Mouse (Mus musculus) gastrocnemius, adult 2 months (tissue): ENCODE measurements around the gene Gm5624. TPM values are rescaled to one million over a fixed set of nuclear protein-coding genes. Genes with fewer than 3 reads are reported as not detected.
"Not testable (repeated sequence)": the region's sequence is repeated elsewhere in the genome, so short reads cannot be mapped to it uniquely, and the experiment has no call there.

ENCODE experiments used
- DNase-seq: peaks from one replicate; pipeline ENCODE4 v3.0.0; 2022
- H3K27ac ChIP-seq: fragments of 200-600 bp; 2 replicates; pipeline ENCODE4 v1.8.1; 2022; ENCODE audit warnings: mild to moderate bottlenecking
- H3K4me3 ChIP-seq: fragments of 200-600 bp; 2 replicates; pipeline ENCODE4 v1.8.1; 2022; ENCODE audit warnings: mild to moderate bottlenecking, moderate library complexity
- intact Hi-C: fragments of 180-260 bp; cut with DNase I; formaldehyde crosslinking; loops from one replicate; pipeline ENCODE4 v1.15.1; 2025
- long read RNA-seq, 2 experiments: library from polyadenylated mRNA; stranded (forward); transcript quantifications; one replicate each; pipeline ENCODE4 v2.0.0; 2021
- total RNA-seq, 2 experiments: library from RNA; stranded (reverse); gene quantifications; 2 replicates each; pipeline ENCODE4 v1.2.3; 2021

The Gm5624 gene
- total RNA-seq = not detected
- long read RNA-seq, experiment 1 = 0 reads
- long read RNA-seq, experiment 2 = 0 reads

GRCm38 (mm10) chr14:44627737-44628136 is at the start of gene Gm5624:
TSS of gene Gm5624 (minus strand) at chr14:44627938.
- intact Hi-C loops, H3K4me3 ChIP-seq, DNase-seq, H3K27ac ChIP-seq: not testable (repeated sequence)

GRCm38 (mm10) chr14:44591765-44592164 is 36.0 kb downstream of the Gm5624 start:
- DNase-seq, H3K27ac ChIP-seq, intact Hi-C loops, H3K4me3 ChIP-seq: not testable (repeated sequence)

GRCm38 (mm10) chr14:44582853-44583252 is 44.9 kb downstream of the Gm5624 start, which contains the start of gene Gm8247:
TSS of gene Gm8247 (plus strand) at chr14:44583153.
- H3K4me3 ChIP-seq, DNase-seq, intact Hi-C loops, H3K27ac ChIP-seq: not testable (repeated sequence)

- H3K27ac ChIP-seq, H3K4me3 ChIP-seq, DNase-seq, intact Hi-C loops: not testable (repeated sequence)
These were observed 79.8 kb downstream of the Gm5624 start for GRCm38 (mm10) chr14:44547961-44548360.

DNA sequence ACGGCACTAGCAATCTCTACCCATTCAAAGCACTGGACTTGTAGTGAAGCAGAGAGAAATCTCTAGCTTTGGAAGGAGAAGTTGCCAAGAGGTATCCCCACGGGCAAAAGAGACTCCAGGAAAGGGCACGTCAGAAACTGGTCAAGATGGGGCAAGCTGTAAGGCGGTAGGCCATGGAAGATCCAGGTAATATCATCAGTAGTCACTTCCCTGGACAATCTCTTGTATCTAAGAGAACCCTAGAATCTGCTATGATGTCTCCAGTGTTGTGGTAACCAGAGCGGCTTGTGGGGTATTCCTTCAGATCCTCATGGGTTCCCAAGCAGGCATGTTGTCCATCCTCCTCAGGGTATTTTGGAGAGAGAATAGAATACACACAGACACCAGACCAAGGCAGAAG is 109.8 kb downstream of the Gm5624 start, which contains the start of gene Gm17093:
TSS of gene Gm17093 (plus strand) at position 301 of the 400 bp plus-strand sequence.
- H3K4me3 ChIP-seq, H3K27ac ChIP-seq, DNase-seq, intact Hi-C loops: not testable (repeated sequence)

Other genes starting within 250 kb of the Gm5624 start
- not detected for gene Gm3371, start 217.2 kb downstream of the Gm5624 start, total RNA-seq
- not detected for gene Gm8232, start 194.3 kb downstream of the Gm5624 start, total RNA-seq
- not detected for gene BC061237, start 135.5 kb downstream of the Gm5624 start, total RNA-seq
- not detected for gene Gm17093, start 109.7 kb downstream of the Gm5624 start, total RNA-seq
- not detected for gene Gm8247, start 44.8 kb downstream of the Gm5624 start, total RNA-seq
- not detected for gene Gm8257, start 78.5 kb upstream of the Gm5624 start, total RNA-seq
- gene Gm8267, start 122.4 kb upstream of the Gm5624 start, total RNA-seq = not detected
- gene Ptgdr, start 231.4 kb upstream of the Gm5624 start, total RNA-seq = not detected